Mouse (Mus musculus) liver, embryonic 13.5 days (tissue): Measurements from ENCODE around the gene Tmprss6. TPM values are rescaled to one million over a fixed set of nuclear protein-coding genes. Genes with fewer than 3 reads are reported as not detected.

Experiments
- ATAC-seq: fragments of 200-750 bp; cut with Nextera tagmentation; 2 replicates; pipeline ENCODE4 v1.8.0; 2017; ENCODE audit warnings: low read depth, mild to moderate bottlenecking, moderate number of reproducible peaks, moderate library complexity
- DNase-seq: peaks from one replicate; pipeline ENCODE4 v3.0.0; 2022
- H3K27ac ChIP-seq: fragments of 300-500 bp; sonication (generic); 2 replicates; pipeline ENCODE4 v1.5.1; 2015; ENCODE audit warnings: moderate library complexity, mild to moderate bottlenecking, inconsistent platforms
- H3K27me3 ChIP-seq: fragments of 300-500 bp; sonication (generic); 2 replicates; pipeline ENCODE4 v1.6.1; 2015; ENCODE audit warnings: mild to moderate bottlenecking, inconsistent platforms
- H3K36me3 ChIP-seq: fragments of 300-500 bp; sonication (generic); 2 replicates; pipeline ENCODE4 v1.6.1; 2015; ENCODE audit warnings: mild to moderate bottlenecking, inconsistent platforms
- H3K4me1 ChIP-seq: fragments of 300-500 bp; sonication (generic); replicated peaks from 2 replicates; pipeline ENCODE4 v1.6.1; 2015; ENCODE audit warnings: inconsistent platforms
- H3K4me2 ChIP-seq: fragments of 300-500 bp; sonication (generic); 2 replicates; pipeline ENCODE4 v1.6.1; 2015; ENCODE audit warnings: inconsistent platforms, mild to moderate bottlenecking, moderate library complexity
- H3K4me3 ChIP-seq: fragments of 300-500 bp; sonication (generic); replicated peaks from 2 replicates; pipeline ENCODE4 v1.5.1; 2015; ENCODE audit warnings: mild to moderate bottlenecking, inconsistent platforms
- H3K9ac ChIP-seq: fragments of 300-500 bp; sonication (generic); 2 replicates; pipeline ENCODE4 v1.6.1; 2015; ENCODE audit warnings: mild to moderate bottlenecking, inconsistent platforms
- H3K9me3 ChIP-seq: fragments of 300-500 bp; sonication (generic); replicated peaks from 2 replicates; pipeline ENCODE4 v1.6.1; 2016; ENCODE audit warnings: inconsistent platforms
- WGBS: fragments of 180-500 bp; shearing (Covaris S2); methylation state at CpG from one replicate; pipeline ENCODE4 v1.1.7; 2015; ENCODE audit not compliant: insufficient replicate concordance; 5-methylcytosine and 5-hydroxymethylcytosine counted together
- polyA plus RNA-seq: library from polyadenylated mRNA; unstranded; fragments of >200 nt; fragmentation: Nextera tagmentation; extraction: Ambion mirVana; gene quantifications from 2 replicates; pipeline ENCODE4 v1.2.1, GENCODE M21; 2015

Gene Tmprss6
- polyA plus RNA-seq, 1 experiment from 2014 or later: 7.8 TPM

DNA sequence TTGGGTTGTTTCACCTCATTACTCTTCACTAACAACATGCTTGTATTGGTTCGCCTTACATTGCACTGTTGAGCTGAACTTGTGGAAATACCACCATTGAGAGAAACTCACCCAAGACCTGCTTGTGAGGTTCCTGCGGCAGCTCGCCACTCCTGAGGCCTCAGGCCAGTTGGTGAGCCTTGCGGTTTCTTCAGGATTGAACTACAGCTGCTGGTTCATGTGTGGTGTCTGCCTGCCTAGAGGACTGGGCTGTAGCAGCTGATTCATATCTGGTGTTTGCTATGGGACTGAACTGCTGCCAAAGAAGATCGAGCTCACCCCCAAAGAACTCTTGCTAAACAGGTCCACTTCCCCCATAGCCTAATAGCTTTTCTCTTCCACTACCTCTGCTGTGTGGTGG, 36.4 kb upstream of the Tmprss6 start:
- Histone ChIP-seq H3K4me1 (peaks cover 1% of the 10 kb centered on the region; the same call in 1 of the 2 replicates), H3K36me3 (no peaks in the 10 kb centered on the region), H3K27me3 (no peaks in the 10 kb centered on the region), H3K9ac (no peak overlapping the region), H3K4me3 (no peak overlapping the region), H3K27ac (no peak overlapping the region), H3K9me3 (no peaks in the 10 kb centered on the region), H3K4me2 (no peak overlapping the region)
- ATAC-seq (no peak), DNase-seq (no peak)
- 73% methylated on average over 5 of the region's 5 CpGs for WGBS

DNA sequence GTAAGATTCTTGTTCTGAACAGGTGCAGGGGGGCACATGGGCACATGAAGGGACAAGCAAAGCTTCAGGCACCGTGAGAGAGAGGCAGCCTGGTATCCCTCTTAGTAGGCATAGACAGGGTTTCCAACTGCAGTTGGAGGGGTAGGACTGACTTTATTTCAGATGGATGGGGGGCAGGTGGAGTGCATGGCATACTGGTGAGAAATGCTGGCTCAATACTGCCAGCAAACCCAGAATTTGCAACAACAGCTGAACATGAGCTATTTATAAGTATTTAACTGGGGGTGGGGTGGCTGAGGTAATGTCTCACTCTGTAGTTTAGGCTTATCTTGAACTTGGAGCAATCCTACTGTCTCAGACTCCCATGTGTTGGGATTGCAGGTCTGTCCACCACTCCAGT, 35.6 kb upstream of the Tmprss6 start:
- Histone ChIP-seq H3K9me3 (no peaks in the 10 kb centered on the region), H3K4me2 (no peak overlapping the region), H3K4me3 (no peak overlapping the region), H3K9ac (no peak overlapping the region), H3K36me3 (no peaks in the 10 kb centered on the region), H3K27me3 (no peaks in the 10 kb centered on the region), H3K4me1 (no peaks in the 10 kb centered on the region), H3K27ac (no peak overlapping the region)
- 58% methylated on average over 1 of the region's 1 CpGs for WGBS
- DNase-seq (no peak), ATAC-seq (no peak)

DNA sequence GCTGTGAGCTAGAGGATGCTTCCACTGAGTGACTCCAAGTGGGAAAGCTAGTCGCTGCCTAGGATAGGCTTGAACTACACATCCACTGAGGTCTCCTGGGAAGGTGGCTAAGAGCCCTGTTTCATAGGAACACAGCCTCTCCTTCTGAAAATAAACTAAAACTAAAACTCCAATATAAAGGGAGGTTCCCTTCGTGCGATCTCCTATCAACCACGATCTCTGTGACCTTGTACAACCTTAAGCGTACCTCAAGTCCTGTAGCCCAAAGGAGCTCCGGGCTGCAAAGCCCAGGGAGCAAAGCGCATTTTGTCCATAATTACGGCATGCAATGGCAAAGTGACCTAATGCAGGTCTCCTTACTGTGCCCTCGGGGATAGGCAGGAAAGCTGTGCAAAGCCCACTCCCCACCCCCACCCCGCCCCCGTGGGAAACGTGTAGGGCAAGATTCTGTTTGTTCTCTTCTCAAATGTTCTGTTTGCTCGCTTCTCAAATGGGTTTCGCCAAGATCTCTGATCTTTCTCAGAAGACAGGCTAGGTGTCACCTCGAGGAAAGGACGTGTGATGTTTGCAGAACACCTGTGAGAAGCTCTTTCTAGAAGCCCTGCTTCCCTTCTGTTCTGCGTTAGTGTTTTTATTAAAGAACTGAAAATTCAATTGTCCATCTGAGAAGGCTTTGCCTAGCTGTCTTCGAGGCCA, 34.2 kb upstream of the Tmprss6 start:
- no peak overlapping the region for H3K4me3 ChIP-seq
- no peak overlapping the region for H3K27ac ChIP-seq
- H3K27me3 ChIP-seq: no peaks in the 10 kb centered on the region
- no peaks in the 10 kb centered on the region for H3K4me1 ChIP-seq
- no peak overlapping the region for H3K9ac ChIP-seq
- no peak overlapping the region for H3K4me2 ChIP-seq
- no peak for DNase-seq
- no peaks in the 10 kb centered on the region for H3K36me3 ChIP-seq
- ATAC-seq: no peak
- no peaks in the 10 kb centered on the region for H3K9me3 ChIP-seq
- WGBS: 67% methylated on average over 18 of the region's 18 CpGs

DNA sequence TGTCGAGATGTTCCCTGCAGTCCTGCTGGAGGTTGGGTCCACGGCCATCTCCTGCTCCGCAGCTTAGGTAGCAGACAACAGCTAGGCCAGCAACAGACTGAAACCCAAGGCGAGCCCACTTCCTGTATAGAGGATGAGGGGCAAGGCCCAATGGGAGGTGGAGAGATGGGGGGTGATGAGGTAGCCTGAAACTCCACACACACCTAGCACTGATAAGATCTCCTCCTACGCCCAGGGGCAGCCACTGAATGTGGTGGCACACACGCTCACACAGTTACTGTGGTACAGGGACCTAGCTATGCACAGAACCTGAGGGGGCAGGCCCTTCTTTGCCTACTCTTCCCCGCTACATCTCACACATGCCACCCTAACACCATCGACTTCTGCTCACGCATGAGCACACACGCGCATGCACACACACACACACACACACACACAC, 26.6 kb upstream of the Tmprss6 start, which contains the start of gene Il2rb:
TSS of gene Il2rb (minus strand) at position 304 of the 439 bp plus-strand sequence.
- ATAC-seq (no peak), DNase-seq (no peak)
- 76% methylated on average over 11 of the region's 11 CpGs for WGBS
- H3K4me2 ChIP-seq: no peak within 1 kb of the TSS
- no peak within 1 kb of the TSS for H3K4me3 ChIP-seq
- no peaks in the 10 kb centered on the region for H3K27me3 ChIP-seq
- H3K4me1 ChIP-seq: no peaks in the 10 kb centered on the region
- no peak within 1 kb of the TSS for H3K27ac ChIP-seq
- H3K9ac ChIP-seq: no peak within 1 kb of the TSS
- H3K9me3 ChIP-seq: no peaks in the 10 kb centered on the region
- H3K36me3 ChIP-seq: no peaks in the 10 kb centered on the region

DNA sequence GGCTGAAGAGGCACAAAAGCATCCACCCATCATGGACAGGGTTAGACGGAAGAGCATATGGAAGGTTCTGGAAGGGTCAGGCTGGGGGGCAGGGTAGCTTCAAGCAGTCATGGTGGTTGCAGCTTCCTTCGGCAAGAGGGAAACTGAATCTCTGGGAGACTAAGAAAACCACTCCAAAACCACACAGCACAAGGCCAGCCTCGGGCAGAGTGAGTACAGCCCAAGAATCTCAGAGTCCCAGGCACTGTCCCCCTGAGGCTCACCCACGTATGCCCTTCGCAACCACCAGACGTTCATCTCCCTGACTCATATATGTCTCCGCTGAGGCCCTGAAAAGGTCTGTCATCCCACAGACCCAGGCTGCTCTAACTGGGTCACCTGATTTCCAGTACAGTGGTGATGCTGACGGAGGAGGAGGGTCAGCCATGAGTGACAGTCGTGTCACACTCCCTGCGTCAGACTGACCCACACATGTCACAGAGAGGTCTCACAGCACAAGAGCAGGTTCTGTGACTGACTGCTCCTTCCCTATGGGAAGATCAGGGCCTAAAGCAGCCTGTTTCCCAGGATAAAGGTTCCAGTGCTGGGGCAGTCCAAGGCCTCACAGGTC, 25.1 kb upstream of the Tmprss6 start:
- H3K27me3 ChIP-seq: no peaks in the 10 kb centered on the region
- no peaks in the 10 kb centered on the region for H3K36me3 ChIP-seq
- H3K27ac ChIP-seq: no peak overlapping the region
- ATAC-seq (no peak; the same call in 1 of the 2 replicates), DNase-seq (no peak)
- 67% methylated on average over 10 of the region's 10 CpGs for WGBS
- no peak overlapping the region for H3K4me3 ChIP-seq
- H3K4me2 ChIP-seq: no peak overlapping the region
- H3K9me3 ChIP-seq: no peaks in the 10 kb centered on the region
- no peak overlapping the region for H3K9ac ChIP-seq
- H3K4me1 ChIP-seq: no peaks in the 10 kb centered on the region

DNA sequence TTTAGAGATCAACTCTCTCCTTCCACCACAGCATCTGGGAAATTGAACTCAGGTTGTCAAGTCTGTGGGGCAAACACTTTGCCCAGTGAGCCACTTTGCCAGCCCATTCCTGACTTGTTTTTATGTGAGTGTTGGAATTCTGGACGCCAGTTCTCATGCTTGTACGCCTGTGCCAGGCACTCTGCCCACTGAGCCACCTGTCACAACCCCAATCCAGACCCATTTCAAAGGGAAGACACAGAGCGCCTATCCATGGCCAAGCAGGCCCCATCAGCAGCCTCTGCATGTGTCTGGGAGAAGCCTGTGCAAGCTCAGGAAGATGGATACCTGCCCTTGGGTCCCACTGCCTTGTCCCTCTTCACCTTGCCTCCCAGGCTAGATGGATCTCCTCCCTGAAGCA, 22.9 kb upstream of the Tmprss6 start:
- 54% methylated on average over 3 of the region's 3 CpGs for WGBS
- no peak overlapping the region for H3K4me3 ChIP-seq
- DNase-seq: no peak
- no peaks in the 10 kb centered on the region for H3K27me3 ChIP-seq
- H3K4me2 ChIP-seq: no peak overlapping the region
- H3K36me3 ChIP-seq: no peaks in the 10 kb centered on the region
- H3K4me1 ChIP-seq: no peaks in the 10 kb centered on the region
- no peaks in the 10 kb centered on the region for H3K9me3 ChIP-seq
- no peak for ATAC-seq
- no peak overlapping the region for H3K27ac ChIP-seq
- H3K9ac ChIP-seq: no peak overlapping the region

DNA sequence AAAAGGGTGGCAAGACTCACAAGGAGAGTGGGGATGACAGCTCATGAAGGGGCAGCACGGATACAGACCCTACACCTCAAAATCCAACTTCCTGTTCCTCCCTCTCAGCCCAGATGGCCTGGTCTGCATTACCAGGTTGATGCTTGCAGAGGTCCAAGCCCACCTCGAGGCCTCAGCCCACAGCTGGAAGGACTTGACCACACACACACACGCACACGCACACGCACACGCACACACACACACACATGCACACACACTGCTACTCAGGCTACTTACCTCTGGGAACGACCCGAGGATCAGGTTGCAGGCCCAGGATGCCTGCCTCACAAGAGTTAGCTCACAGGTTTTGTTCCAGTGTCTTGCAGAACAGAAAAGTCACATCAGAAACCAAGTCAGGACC, 21.5 kb upstream of the Tmprss6 start:
- no peak for DNase-seq
- no peak overlapping the region for H3K4me2 ChIP-seq
- WGBS: 68% methylated on average over 8 of the region's 8 CpGs

DNA sequence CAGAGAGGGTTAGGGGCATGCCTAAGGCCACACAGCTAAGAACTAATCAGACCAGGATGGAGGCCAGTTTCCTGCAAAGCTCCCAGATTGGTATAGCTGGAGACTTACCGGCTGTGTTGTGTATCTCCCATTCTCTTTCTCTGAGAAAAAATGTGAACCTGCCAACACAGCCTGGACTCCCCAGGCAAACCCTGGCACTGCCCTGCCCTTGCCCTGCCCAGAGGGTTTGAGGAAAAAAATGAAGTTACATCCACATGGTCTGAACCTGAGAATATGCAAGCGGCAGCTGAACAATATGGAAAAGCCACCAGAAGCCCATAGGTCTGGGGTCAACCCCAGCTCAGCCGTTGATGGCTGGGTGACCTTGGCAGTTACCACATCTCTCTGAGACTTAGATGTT, 20.8 kb upstream of the Tmprss6 start:
- no peaks in the 10 kb centered on the region for H3K36me3 ChIP-seq
- H3K4me1 ChIP-seq: no peaks in the 10 kb centered on the region

More for the DNA sequence above, 21.5 kb upstream of the Tmprss6 start:
- H3K4me3 ChIP-seq: no peak overlapping the region
- H3K9ac ChIP-seq: no peak overlapping the region
- H3K4me1 ChIP-seq: no peaks in the 10 kb centered on the region
- H3K27ac ChIP-seq: no peak overlapping the region
- H3K36me3 ChIP-seq: no peaks in the 10 kb centered on the region
- no peak for ATAC-seq
- H3K27me3 ChIP-seq: no peaks in the 10 kb centered on the region
- no peaks in the 10 kb centered on the region for H3K9me3 ChIP-seq

DNA sequence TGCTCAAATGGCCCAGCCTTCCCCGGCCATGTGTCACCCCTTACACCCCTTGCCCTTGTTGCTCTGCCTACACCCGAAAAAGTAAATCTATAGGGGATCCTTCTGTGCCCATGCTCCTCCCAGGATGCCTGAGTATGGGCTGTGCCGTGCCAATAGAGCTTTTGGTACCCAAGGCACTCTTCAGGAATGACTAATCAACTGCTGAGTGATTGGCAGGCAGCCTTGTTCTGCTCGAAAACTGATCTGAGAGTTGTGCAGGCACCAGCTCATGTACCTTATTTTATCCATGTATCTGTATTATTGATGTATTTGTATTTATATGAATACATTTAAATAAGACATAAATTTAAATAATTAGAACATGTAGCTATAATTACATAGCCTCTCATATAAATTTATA, 18.6 kb upstream of the Tmprss6 start:
- no peak overlapping the region for H3K4me2 ChIP-seq
- H3K4me1 ChIP-seq: no peaks in the 10 kb centered on the region
- no peak overlapping the region for H3K4me3 ChIP-seq
- H3K36me3 ChIP-seq: no peaks in the 10 kb centered on the region
- H3K27ac ChIP-seq: no peak overlapping the region
- 0 out of 2 replicates have a peak, but pooled peaks cover 4% of the 10 kb centered on the region for H3K27me3 ChIP-seq
- DNase-seq (no peak), ATAC-seq (no peak)
- no peak overlapping the region for H3K9ac ChIP-seq
- H3K9me3 ChIP-seq: no peaks in the 10 kb centered on the region
- 42% methylated on average over 4 of the region's 4 CpGs for WGBS

More for the DNA sequence above, 20.8 kb upstream of the Tmprss6 start:
- H3K9me3 ChIP-seq: no peaks in the 10 kb centered on the region
- no peak overlapping the region for H3K9ac ChIP-seq
- no peak for ATAC-seq
- H3K4me2 ChIP-seq: no peak overlapping the region
- DNase-seq: no peak
- WGBS: 75% methylated on average over 3 of the region's 3 CpGs
- no peaks in the 10 kb centered on the region for H3K27me3 ChIP-seq
- no peak overlapping the region for H3K4me3 ChIP-seq
- no peak overlapping the region for H3K27ac ChIP-seq

DNA sequence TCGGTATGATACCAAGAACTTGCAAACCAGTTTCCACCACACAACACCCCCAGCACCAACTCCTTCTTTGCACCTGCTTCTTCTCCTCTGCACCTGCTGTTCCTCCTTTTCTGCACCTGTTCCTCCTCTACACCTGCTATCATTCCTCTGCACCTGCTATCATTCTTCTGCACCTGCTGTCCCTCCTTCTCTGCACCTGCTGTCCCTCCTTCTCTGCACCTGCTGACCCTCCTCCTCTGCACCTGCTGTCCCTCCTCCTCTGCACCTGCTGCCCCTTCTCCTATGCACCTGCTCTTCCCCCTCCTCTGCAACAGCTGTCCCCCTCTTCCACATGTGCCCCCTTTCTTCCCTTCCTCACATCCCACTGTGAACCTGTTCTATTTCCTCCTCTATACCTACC, 18.1 kb upstream of the Tmprss6 start:
- Histone ChIP-seq H3K36me3 (no peaks in the 10 kb centered on the region), H3K4me3 (no peak overlapping the region), H3K4me1 (peaks cover 1% of the 10 kb centered on the region), H3K4me2 (no peak overlapping the region), H3K9me3 (no peaks in the 10 kb centered on the region), H3K9ac (no peak overlapping the region), H3K27me3 (0 out of 2 replicates have a peak, but pooled peaks cover 4% of the 10 kb centered on the region), H3K27ac (no peak overlapping the region)
- no peak for ATAC-seq
- no peak for DNase-seq
- 76% methylated on average over 1 of the region's 1 CpGs for WGBS

DNA sequence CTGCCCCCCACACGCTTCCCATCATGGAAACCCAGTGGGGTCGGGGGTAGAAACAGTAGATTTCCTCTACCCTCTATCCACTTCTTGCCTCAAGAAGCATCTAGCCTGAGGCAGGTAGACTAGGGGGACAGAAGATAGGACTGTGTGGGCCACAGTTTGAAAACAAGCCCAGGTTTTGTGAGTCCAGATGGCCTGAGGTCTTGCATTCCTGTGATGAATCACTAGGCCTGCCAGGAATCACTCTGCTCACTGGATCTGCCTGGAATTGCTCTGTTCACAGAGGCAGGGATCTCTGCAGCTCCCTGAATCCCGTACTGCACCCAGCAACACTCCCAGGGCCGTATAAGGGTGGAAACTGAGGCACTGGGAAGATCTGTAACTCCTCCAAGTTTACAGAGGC, 14.9 kb upstream of the Tmprss6 start:
- WGBS: 40% methylated on average over 4 of the region's 4 CpGs
- Histone ChIP-seq H3K4me3 (no peak overlapping the region), H3K36me3 (no peaks in the 10 kb centered on the region), H3K27me3 (0 out of 2 replicates have a peak, but pooled peaks cover 4% of the 10 kb centered on the region), H3K9ac (no peak overlapping the region), H3K4me2 (no peak overlapping the region), H3K4me1 (peaks cover 9% of the 10 kb centered on the region), H3K27ac (no peak overlapping the region), H3K9me3 (no peaks in the 10 kb centered on the region)
- no peak for DNase-seq
- ATAC-seq: no peak

DNA sequence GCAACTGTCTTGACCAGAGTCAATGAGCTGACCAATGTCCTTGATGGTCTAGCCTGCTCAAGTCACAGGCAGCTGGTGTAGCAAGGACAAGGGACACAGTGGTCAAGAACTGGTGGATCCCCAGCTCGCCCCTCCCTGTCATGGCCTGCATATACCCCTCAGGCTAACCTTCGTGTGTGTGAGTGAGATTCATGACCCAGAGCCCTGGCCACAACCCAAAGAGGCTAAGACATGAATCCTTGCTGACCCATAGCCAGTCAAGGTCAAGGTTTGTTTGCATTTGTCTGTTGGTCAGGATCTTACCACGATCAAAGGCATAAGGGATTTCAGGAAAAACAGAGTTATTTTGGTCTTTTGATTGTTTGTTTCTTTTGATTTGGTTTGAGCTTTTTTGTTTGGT, 14.1 kb upstream of the Tmprss6 start:
- Histone ChIP-seq H3K27ac (no peak overlapping the region), H3K9ac (no peak overlapping the region), H3K27me3 (0 out of 2 replicates have a peak, but pooled peaks cover 4% of the 10 kb centered on the region), H3K4me1 (peaks cover 9% of the 10 kb centered on the region), H3K9me3 (no peaks in the 10 kb centered on the region), H3K4me2 (no peak overlapping the region), H3K36me3 (no peaks in the 10 kb centered on the region), H3K4me3 (no peak overlapping the region)
- ATAC-seq (no peak), DNase-seq (no peak)
- WGBS: 54% methylated on average over 3 of the region's 3 CpGs
